Mouse (Mus musculus): ENCODE results near the gene Olfr1295. TPM values are rescaled to one million over a fixed set of nuclear protein-coding genes. Genes with fewer than 3 reads are reported as not detected.

Gene Olfr1295
- polyA plus RNA-seq (2015; fragmentation: Nextera tagmentation; extraction: Ambion mirVana): not detected in 2 replicates

- Histone ChIP-seq H3K9ac (ENCODE audit: low read depth, low read length) (no peak within 1 kb of the TSS), H3K36me3 (ENCODE audit: control insufficient read depth, insufficient read depth, low read length) (no peaks in the 10 kb centered on the region), H3K4me1 (ENCODE audit: control insufficient read depth, insufficient read depth, low read length) (no peaks in the 10 kb centered on the region), H3K27me3 (replicated peaks; ENCODE audit: control insufficient read depth, insufficient read depth, low read length) (no peaks in the 10 kb centered on the region), H3K27ac (ENCODE audit: low read length) (no peak within 1 kb of the TSS), H3K4me3 (ENCODE audit: low read length) (no peak within 1 kb of the TSS), H3K4me2 (ENCODE audit: low read depth, low read length) (no peak within 1 kb of the TSS), H3K9me3 (ENCODE audit: control insufficient read depth, low read length) (no peaks in the 10 kb centered on the region)
- no peak for ATAC-seq
These were observed at the start of gene Olfr1295 for GRCm38 (mm10) chr2:111569581-111569980. Olfr1295 (minus strand) TSS chr2:111569681.

GRCm38 (mm10) chr2:111540191-111540590, 29.3 kb downstream of the Olfr1295 start, which contains the start of gene Olfr1294:
Olfr1294 (minus strand) TSS chr2:111540291.
- Histone ChIP-seq H3K9ac (ENCODE audit: low read depth, low read length) (no peak within 1 kb of the TSS), H3K4me1 (ENCODE audit: control insufficient read depth, insufficient read depth, low read length) (no peaks in the 10 kb centered on the region), H3K36me3 (ENCODE audit: control insufficient read depth, insufficient read depth, low read length) (no peaks in the 10 kb centered on the region), H3K9me3 (ENCODE audit: control insufficient read depth, low read length) (no peaks in the 10 kb centered on the region), H3K27me3 (replicated peaks; ENCODE audit: control insufficient read depth, insufficient read depth, low read length) (no peaks in the 10 kb centered on the region), H3K4me3 (ENCODE audit: low read length) (no peak within 1 kb of the TSS), H3K4me2 (ENCODE audit: low read depth, low read length) (no peak within 1 kb of the TSS), H3K27ac (ENCODE audit: low read length) (no peak within 1 kb of the TSS)
- 58% methylated on average over 1 of the region's 1 CpGs for WGBS
- ATAC-seq: no peak

GRCm38 (mm10) chr2:111524903-111525302, 44.6 kb downstream of the Olfr1295 start, which contains the start of gene Olfr1293-ps:
Olfr1293-ps (plus strand) TSS chr2:111525203.
- H3K4me3 ChIP-seq (ENCODE audit: low read length): no peak within 1 kb of the TSS
- 80% methylated on average over 1 of the region's 1 CpGs for WGBS
- H3K27ac ChIP-seq (ENCODE audit: low read length): no peak within 1 kb of the TSS
- H3K9me3 ChIP-seq (ENCODE audit: control insufficient read depth, low read length): no peaks in the 10 kb centered on the region
- H3K27me3 ChIP-seq (replicated peaks; ENCODE audit: control insufficient read depth, insufficient read depth, low read length): no peaks in the 10 kb centered on the region
- H3K4me2 ChIP-seq (ENCODE audit: low read depth, low read length): no peak within 1 kb of the TSS
- H3K9ac ChIP-seq (ENCODE audit: low read depth, low read length): no peak within 1 kb of the TSS
- no peaks in the 10 kb centered on the region for H3K4me1 ChIP-seq (ENCODE audit: control insufficient read depth, insufficient read depth, low read length)
- H3K36me3 ChIP-seq (ENCODE audit: control insufficient read depth, insufficient read depth, low read length): no peaks in the 10 kb centered on the region
- no peak for ATAC-seq

- H3K36me3 ChIP-seq (ENCODE audit: control insufficient read depth, insufficient read depth, low read length): no peaks in the 10 kb centered on the region
- no peak overlapping the region for H3K4me2 ChIP-seq (ENCODE audit: low read depth, low read length)
- H3K9me3 ChIP-seq (ENCODE audit: control insufficient read depth, low read length): peaks cover 3% of the 10 kb centered on the region; the same call in 1 of the 2 replicates
- no peak overlapping the region for H3K4me3 ChIP-seq (ENCODE audit: low read length)
- ATAC-seq: no peak
- H3K27ac ChIP-seq (ENCODE audit: low read length): no peak overlapping the region
- H3K4me1 ChIP-seq (ENCODE audit: control insufficient read depth, insufficient read depth, low read length): no peaks in the 10 kb centered on the region
- H3K27me3 ChIP-seq (replicated peaks; ENCODE audit: control insufficient read depth, insufficient read depth, low read length): no peaks in the 10 kb centered on the region
- WGBS: 88% methylated on average over 10 of the region's 10 CpGs
- no peak overlapping the region for H3K9ac ChIP-seq (ENCODE audit: low read depth, low read length)
These were observed 52.0 kb downstream of the Olfr1295 start for GRCm38 (mm10) chr2:111517451-111517850.

Other genes starting within 250 kb of the Olfr1295 start
- gene Olfr1281, start 243.2 kb downstream of the Olfr1295 start, polyA plus RNA-seq (2015; fragmentation: Nextera tagmentation; extraction: Ambion mirVana): not detected in 2 replicates
- not detected in 2 replicates for gene Olfr1282, start 233.6 kb downstream of the Olfr1295 start, polyA plus RNA-seq (2015; fragmentation: Nextera tagmentation; extraction: Ambion mirVana)
- gene Olfr1283, start 202.9 kb downstream of the Olfr1295 start, polyA plus RNA-seq (2015; fragmentation: Nextera tagmentation; extraction: Ambion mirVana): not detected in 2 replicates
- not detected in 2 replicates for gene Olfr1284, start 194.2 kb downstream of the Olfr1295 start, polyA plus RNA-seq (2015; fragmentation: Nextera tagmentation; extraction: Ambion mirVana)
- gene Olfr1286, start 146.6 kb downstream of the Olfr1295 start, polyA plus RNA-seq (2015; fragmentation: Nextera tagmentation; extraction: Ambion mirVana): not detected in 2 replicates
- not detected in 2 replicates for gene Olfr1287, start 120.5 kb downstream of the Olfr1295 start, polyA plus RNA-seq (2015; fragmentation: Nextera tagmentation; extraction: Ambion mirVana)
- not detected in 2 replicates for gene Olfr1288, start 95.6 kb downstream of the Olfr1295 start, polyA plus RNA-seq (2015; fragmentation: Nextera tagmentation; extraction: Ambion mirVana)
- not detected in 2 replicates for gene Olfr1289, start 88.9 kb downstream of the Olfr1295 start, polyA plus RNA-seq (2015; fragmentation: Nextera tagmentation; extraction: Ambion mirVana)
- gene Olfr1290, start 75.9 kb downstream of the Olfr1295 start, polyA plus RNA-seq (2015; fragmentation: Nextera tagmentation; extraction: Ambion mirVana): not detected in 2 replicates
- not detected in 2 replicates for gene Olfr1291-ps1, start 72.5 kb downstream of the Olfr1295 start, polyA plus RNA-seq (2015; fragmentation: Nextera tagmentation; extraction: Ambion mirVana)
- not detected in 2 replicates for gene Olfr1293-ps, start 44.5 kb downstream of the Olfr1295 start, polyA plus RNA-seq (2015; fragmentation: Nextera tagmentation; extraction: Ambion mirVana)
- gene Olfr1294, start 29.4 kb downstream of the Olfr1295 start, polyA plus RNA-seq (2015; fragmentation: Nextera tagmentation; extraction: Ambion mirVana): not detected in 2 replicates
- not detected in 2 replicates for gene Olfr1297, start 56.8 kb upstream of the Olfr1295 start, polyA plus RNA-seq (2015; fragmentation: Nextera tagmentation; extraction: Ambion mirVana)
- gene Olfr1298, start 79.5 kb upstream of the Olfr1295 start, polyA plus RNA-seq (2015; fragmentation: Nextera tagmentation; extraction: Ambion mirVana): not detected in 2 replicates
- not detected in 2 replicates for gene Olfr1299, start 91.7 kb upstream of the Olfr1295 start, polyA plus RNA-seq (2015; fragmentation: Nextera tagmentation; extraction: Ambion mirVana)
- gene Olfr1301, start 181.3 kb upstream of the Olfr1295 start, polyA plus RNA-seq (2015; fragmentation: Nextera tagmentation; extraction: Ambion mirVana): not detected in 2 replicates
- not detected in 2 replicates for gene Olfr1302, start 207.7 kb upstream of the Olfr1295 start, polyA plus RNA-seq (2015; fragmentation: Nextera tagmentation; extraction: Ambion mirVana)